Mouse (Mus musculus): Measurements from ENCODE around the gene Pmpcb. TPM values are rescaled to one million over a fixed set of nuclear protein-coding genes. Genes with fewer than 3 reads are reported as not detected.

Pmpcb gene
- polyA plus RNA-seq, 1 experiment from 2014 or later = 84.4 TPM

DNA sequence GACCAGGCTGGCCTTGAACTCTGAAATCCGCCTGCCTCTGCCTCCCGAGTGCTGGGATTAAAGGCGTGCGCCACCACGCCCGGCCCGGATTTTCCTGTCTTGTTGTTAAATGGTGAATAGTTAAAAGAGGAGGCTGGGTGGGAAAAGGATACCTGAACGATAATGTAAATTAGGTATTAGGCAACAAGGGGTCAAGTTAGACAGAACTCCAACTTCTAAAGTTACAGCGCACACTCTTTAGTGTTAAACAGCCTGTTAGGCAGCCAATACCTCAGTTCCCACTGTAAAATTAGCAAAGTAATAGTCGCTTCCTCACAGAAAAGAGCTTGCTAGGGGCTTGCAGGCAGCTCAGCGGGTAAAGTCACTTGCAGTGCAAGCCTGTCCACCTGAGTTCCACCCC lies 895 bp upstream of the Pmpcb start:
- Histone ChIP-seq H3K4me3 (no peak overlapping the region), H3K4me1 (peaks cover 11% of the 10 kb centered on the region), H3K9me3 (replicated peaks) (no peaks in the 10 kb centered on the region), H3K27me3 (ENCODE audit: low read depth, poor library complexity, severe bottlenecking) (no peaks in the 10 kb centered on the region), H3K27ac (no peak overlapping the region), H3K36me3 (peaks cover 25% of the 10 kb centered on the region)
- 85% methylated on average over 11 of the region's 11 CpGs for WGBS
- no peak for DNase-seq (ENCODE audit: low spot score)

DNA sequence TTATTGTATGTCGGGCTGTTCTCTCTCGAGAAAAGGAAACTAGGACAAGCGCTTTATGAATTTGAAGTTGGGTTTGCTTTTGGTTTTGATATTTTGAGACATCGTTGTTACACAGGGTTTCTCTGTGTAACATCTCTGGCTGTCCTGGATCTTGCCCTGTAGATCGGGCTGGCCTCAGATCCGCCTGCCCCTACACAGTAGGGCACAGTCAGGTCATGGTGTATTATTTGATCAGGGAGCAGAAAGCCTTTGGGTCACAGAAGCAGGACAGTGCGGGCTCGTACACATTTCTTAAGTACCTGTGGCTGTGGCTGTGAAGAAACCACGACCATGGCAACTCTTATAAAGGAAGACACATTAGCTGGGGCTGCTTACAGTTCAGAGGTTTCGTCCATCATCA lies 679 bp downstream of the Pmpcb start:
- no peaks in the 10 kb centered on the region for H3K9me3 ChIP-seq (replicated peaks)
- no peaks in the 10 kb centered on the region for H3K27me3 ChIP-seq (ENCODE audit: low read depth, poor library complexity, severe bottlenecking)
- H3K4me1 ChIP-seq = peaks cover 11% of the 10 kb centered on the region
- DNase-seq (ENCODE audit: low spot score) = no peak
- peak overlapping the region; percentile 73 for H3K4me3 ChIP-seq
- WGBS = 32% methylated on average over 10 of the region's 10 CpGs
- peaks cover 41% of the 10 kb centered on the region for H3K36me3 ChIP-seq
- H3K27ac ChIP-seq = peak overlapping the region; percentile 90

DNA sequence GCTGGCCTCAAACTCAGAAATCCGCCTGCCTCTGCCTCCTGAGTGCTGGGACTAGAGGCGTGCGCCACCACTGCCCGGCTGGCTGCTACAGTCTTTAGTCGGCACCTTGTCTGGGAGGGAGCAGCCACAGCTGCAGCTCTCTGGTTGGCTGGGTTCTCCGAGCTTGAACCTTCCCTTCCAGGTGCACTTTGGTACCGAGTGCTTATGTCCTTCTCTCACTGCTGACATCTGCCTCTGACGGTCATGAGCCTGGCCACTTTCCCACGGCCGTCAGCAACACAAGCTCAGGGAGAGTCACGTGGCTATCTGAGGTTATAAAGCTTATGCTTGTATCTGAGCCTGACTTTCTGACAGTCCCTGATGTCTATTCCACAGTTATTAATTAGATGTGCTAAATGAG lies 2.2 kb downstream of the Pmpcb start:
- no peak for DNase-seq (ENCODE audit: low spot score)
- Histone ChIP-seq H3K4me1 (peaks cover 8% of the 10 kb centered on the region), H3K9me3 (replicated peaks) (no peaks in the 10 kb centered on the region), H3K27me3 (ENCODE audit: low read depth, poor library complexity, severe bottlenecking) (no peaks in the 10 kb centered on the region), H3K36me3 (peaks cover 56% of the 10 kb centered on the region), H3K4me3 (no peak overlapping the region), H3K27ac (no peak overlapping the region)
- 96% methylated on average over 11 of the region's 11 CpGs for WGBS

DNA sequence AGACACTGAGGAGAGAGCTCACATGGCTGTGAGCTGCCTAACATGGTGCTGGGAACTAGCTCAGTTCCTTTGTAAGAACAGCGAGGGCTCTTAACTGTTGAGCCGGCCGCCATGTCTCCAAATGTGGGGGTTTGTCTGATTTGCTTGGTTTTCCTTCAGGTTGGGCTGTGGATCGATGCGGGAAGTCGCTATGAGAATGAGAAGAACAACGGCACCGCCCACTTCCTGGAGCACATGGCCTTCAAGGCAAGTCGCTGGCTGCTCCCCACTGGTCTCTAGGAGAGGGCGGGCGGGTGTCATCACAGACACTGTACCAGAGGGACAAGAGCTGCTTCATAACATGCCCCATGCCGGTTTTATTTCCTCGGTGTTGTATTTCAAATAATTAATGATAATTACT lies 2.9 kb downstream of the Pmpcb start:
- Histone ChIP-seq H3K27ac (no peak overlapping the region), H3K4me1 (peaks cover 8% of the 10 kb centered on the region), H3K4me3 (no peak overlapping the region), H3K27me3 (ENCODE audit: low read depth, poor library complexity, severe bottlenecking) (no peaks in the 10 kb centered on the region), H3K9me3 (replicated peaks) (no peaks in the 10 kb centered on the region), H3K36me3 (peaks cover 63% of the 10 kb centered on the region)
- WGBS = 89% methylated on average over 13 of the region's 13 CpGs
- DNase-seq (ENCODE audit: low spot score) = no peak

DNA sequence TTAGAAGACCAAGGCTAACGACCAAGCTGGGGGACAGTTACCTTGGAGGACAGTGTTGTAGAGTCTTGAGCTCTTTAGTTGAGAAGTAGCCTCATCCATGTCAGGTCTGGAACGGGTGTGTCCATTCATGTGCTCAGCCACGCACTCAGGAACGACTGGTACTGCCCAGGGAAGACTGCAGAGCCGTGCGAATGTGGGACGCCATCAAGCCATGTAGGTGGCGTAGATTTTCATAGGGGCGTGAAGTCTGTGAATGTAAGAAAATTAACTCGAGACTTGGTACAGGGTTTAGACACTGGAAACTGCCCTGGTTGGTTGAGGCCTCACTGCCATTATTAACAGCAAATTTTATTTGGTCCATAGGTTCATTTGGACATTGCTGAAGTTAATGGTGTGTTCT lies 6.7 kb downstream of the Pmpcb start:
- no peak for DNase-seq (ENCODE audit: low spot score)
- H3K9me3 ChIP-seq (replicated peaks) = no peaks in the 10 kb centered on the region
- H3K36me3 ChIP-seq = peaks cover 98% of the 10 kb centered on the region
- WGBS = 97% methylated on average over 10 of the region's 10 CpGs
- H3K4me1 ChIP-seq = no peaks in the 10 kb centered on the region
- no peak overlapping the region for H3K27ac ChIP-seq
- no peak overlapping the region for H3K4me3 ChIP-seq
- H3K27me3 ChIP-seq (ENCODE audit: low read depth, poor library complexity, severe bottlenecking) = no peaks in the 10 kb centered on the region

DNA sequence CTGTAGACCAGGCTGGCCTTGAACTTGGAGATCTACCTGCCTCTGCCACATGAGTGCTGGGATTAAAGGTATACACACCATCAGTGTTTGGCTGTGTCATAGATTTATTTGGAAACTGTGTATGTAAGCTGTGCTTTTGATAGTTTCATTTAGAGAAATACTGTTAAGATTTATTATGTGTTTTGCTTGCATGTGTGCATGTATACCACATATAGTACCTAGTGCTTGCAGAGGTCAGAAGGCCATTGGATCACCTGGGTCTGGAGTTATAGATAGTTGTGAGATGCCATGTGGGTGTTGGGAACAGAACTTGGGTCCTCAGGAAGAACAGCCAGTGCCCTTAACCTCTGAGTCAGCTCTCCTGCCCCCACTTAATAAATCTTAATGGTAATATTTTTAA lies 7.7 kb downstream of the Pmpcb start:
- no peak for DNase-seq (ENCODE audit: low spot score)
- Histone ChIP-seq H3K4me3 (no peak overlapping the region), H3K27me3 (ENCODE audit: low read depth, poor library complexity, severe bottlenecking) (no peaks in the 10 kb centered on the region), H3K9me3 (replicated peaks) (no peaks in the 10 kb centered on the region), H3K27ac (no peak overlapping the region), H3K36me3 (peaks cover 98% of the 10 kb centered on the region), H3K4me1 (no peaks in the 10 kb centered on the region)

DNA sequence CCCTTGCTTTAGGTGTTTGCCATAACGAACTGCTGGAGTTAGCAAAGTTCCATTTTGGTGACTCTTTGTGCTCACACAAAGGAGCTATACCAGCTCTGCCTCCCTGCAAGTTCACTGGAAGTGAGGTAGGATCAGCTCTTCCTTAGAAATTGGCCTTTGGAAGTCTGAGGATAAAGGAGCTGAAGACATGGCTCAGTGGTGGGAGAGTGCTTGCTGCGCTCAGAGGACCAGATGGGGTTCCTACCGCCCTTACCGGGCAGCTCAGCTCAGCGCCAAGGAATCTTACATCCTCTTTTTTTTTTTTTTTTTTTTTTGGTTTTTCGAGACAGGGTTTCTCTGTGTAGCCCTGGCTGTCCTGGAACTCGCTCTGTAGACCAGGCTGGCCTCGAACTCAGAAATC lies 9.0 kb downstream of the Pmpcb start:
- Histone ChIP-seq H3K27ac (no peak overlapping the region), H3K36me3 (peaks cover 100% of the 10 kb centered on the region), H3K4me1 (no peaks in the 10 kb centered on the region), H3K9me3 (replicated peaks) (no peaks in the 10 kb centered on the region), H3K27me3 (ENCODE audit: low read depth, poor library complexity, severe bottlenecking) (no peaks in the 10 kb centered on the region), H3K4me3 (no peak overlapping the region)
- no peak for DNase-seq (ENCODE audit: low spot score)
- 97% methylated on average over 7 of the region's 8 CpGs for WGBS

DNA sequence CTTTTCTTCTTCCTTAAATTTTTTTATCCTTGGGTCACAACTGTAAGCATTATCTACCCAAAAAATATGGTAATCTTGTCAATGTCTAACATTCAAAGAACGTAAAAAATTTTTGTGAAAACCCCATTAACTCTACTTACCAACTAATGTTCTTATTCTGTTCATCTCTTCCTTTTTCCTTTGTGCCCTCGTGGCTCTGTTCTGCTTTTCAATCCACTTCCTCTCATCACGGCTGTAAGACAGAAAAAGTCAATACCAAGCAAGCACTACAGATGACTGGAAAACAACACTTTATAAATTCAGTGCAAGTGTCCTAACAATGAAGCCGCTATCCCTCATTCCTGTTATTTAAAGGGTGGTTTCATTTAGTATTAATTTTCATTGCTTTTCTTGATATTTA lies 31.6 kb downstream of the Pmpcb start:
- H3K9me3 ChIP-seq (replicated peaks) = no peaks in the 10 kb centered on the region
- H3K4me1 ChIP-seq = no peaks in the 10 kb centered on the region
- no peaks in the 10 kb centered on the region for H3K27me3 ChIP-seq (ENCODE audit: low read depth, poor library complexity, severe bottlenecking)
- no peak for DNase-seq (ENCODE audit: low spot score)
- no peak overlapping the region for H3K27ac ChIP-seq
- 95% methylated on average over 4 of the region's 4 CpGs for WGBS
- H3K36me3 ChIP-seq = peaks cover 82% of the 10 kb centered on the region
- no peak overlapping the region for H3K4me3 ChIP-seq

DNA sequence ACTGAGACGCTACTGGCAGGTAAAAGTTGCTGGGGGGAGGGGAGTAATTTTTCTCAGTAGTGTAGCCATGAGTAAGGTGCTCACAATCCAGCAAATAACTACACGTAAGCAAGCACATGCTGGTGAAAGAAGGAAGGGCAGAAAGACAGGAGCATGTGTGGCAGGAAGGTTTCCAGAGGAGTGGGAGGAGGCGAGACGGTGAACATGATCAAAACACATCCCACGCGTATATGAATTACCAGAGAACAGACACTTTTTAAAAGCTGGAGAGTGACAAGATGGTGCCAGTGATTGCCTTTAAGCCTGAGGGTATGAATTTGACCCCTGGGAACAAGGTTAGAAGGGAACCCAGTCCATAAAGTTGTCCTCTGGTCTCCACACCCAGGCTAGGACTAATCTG lies 32.9 kb downstream of the Pmpcb start:
- 93% methylated on average over 6 of the region's 6 CpGs for WGBS
- no peaks in the 10 kb centered on the region for H3K4me1 ChIP-seq
- no peak overlapping the region for H3K27ac ChIP-seq
- no peaks in the 10 kb centered on the region for H3K27me3 ChIP-seq (ENCODE audit: low read depth, poor library complexity, severe bottlenecking)
- no peaks in the 10 kb centered on the region for H3K9me3 ChIP-seq (replicated peaks)
- H3K36me3 ChIP-seq = peaks cover 82% of the 10 kb centered on the region
- H3K4me3 ChIP-seq = no peak overlapping the region
- DNase-seq (ENCODE audit: low spot score) = peak; percentile 18

DNA sequence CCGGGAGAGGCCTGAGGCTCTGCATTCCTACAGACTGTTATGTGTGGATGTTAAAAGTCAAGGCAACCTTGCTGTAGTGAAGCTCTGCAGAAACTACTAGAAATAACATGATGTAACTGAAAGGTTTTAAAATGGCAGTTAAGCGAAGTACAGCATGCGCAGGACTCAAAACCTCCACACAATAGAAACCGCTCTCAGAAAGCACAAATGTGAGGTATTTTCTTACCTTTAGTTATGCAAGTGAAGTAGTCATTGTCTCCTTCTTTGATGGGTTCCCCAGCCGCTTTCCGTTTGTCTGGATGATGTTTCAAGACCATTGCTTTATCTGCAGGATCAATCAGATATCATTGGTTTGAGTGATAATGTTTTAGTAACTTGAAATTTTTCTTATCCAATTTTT lies 39.5 kb downstream of the Pmpcb start:
- Histone ChIP-seq H3K27me3 (ENCODE audit: low read depth, poor library complexity, severe bottlenecking) (no peaks in the 10 kb centered on the region), H3K9me3 (replicated peaks) (no peaks in the 10 kb centered on the region), H3K4me3 (no peak overlapping the region), H3K36me3 (peaks cover 85% of the 10 kb centered on the region), H3K27ac (no peak overlapping the region), H3K4me1 (no peaks in the 10 kb centered on the region)
- no peak for DNase-seq (ENCODE audit: low spot score)
- 92% methylated on average over 6 of the region's 6 CpGs for WGBS

DNA sequence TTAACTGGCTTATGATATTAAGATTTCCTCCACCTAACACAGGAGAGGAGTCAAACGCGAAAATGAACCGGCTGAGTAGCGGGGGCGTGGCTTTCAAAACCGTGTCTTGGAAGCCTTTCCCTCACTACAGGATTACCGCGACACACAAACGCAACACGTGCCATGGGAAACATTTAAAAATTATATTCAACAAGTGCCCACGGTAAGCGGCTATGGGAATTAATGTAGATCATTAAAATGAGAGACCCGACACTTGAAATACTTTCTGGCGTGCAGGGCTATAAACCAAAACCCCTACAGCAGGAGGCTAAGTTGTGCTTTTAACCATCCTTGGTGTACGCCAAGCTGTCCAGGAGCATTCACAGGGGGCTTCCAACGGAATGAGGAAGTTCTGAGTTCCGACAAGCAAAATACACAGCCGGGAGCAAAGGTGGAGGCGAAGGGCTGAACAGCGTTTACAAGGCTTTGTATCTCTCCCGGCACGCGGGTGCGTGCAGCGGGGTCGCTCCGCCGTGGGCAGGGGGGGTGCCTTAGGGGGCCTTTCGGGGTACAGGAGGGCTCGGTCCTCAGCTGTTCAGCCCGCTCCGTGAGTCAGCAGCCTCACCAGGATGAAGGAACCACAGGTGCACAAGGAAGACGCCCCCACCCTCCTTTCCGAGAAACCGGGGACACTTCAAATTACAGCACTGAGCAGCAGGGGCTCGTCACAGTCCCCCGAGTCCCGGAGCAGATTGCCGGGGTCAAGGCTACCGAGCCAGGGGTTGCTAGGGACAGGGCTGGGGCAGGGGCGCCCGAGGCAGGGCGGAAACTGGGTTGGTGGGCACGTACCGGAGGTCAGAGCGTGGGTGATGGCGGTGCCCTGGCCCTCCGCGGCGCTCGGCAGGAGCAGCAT lies 47.5 kb downstream of the Pmpcb start:
- Histone ChIP-seq H3K36me3 (peaks cover 49% of the 10 kb centered on the region), H3K9me3 (replicated peaks) (no peaks in the 10 kb centered on the region), H3K4me3 (peak overlapping the region; percentile 90), H3K27ac (peak overlapping the region; percentile 89), H3K4me1 (peaks cover 25% of the 10 kb centered on the region), H3K27me3 (ENCODE audit: low read depth, poor library complexity, severe bottlenecking) (no peaks in the 10 kb centered on the region)
- under 1% methylated on average over 51 of the region's 51 CpGs for WGBS
- DNase-seq (ENCODE audit: low spot score) = peak; percentile 50

DNA sequence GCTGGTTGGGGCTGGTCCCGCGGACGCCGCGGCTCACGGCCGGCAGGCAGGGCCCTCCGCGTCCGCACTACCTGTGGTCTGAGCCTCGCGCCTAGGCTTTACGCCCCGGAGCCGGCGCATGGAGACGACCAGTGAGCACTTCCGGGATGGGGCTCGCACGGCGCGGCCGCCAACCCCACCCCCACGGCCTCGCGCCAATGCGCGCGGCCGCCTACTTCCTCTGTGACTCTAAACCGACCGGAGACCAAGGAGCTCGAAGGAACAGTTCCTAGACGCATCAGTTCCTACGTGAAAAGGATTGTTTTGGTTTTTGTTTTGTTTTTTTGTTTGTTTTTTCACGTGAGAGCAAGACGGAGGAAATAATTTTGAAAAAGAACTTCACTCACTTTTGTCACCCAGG lies 48.1 kb downstream of the Pmpcb start, which contains the start of the genes Dnajc2 and Psmc2:
Gene Dnajc2 (minus strand): TSS at position 199 of the 400 bp plus-strand sequence.
Gene Psmc2 (plus strand): TSS at position 231 of the 400 bp plus-strand sequence.
- H3K4me1 ChIP-seq = peaks cover 25% of the 10 kb centered on the region
- H3K27me3 ChIP-seq (ENCODE audit: low read depth, poor library complexity, severe bottlenecking) = no peaks in the 10 kb centered on the region
- no peaks in the 10 kb centered on the region for H3K9me3 ChIP-seq (replicated peaks)
- under 1% methylated on average over 37 of the region's 37 CpGs for WGBS
- peak within 1 kb of the TSS; percentile 92 for H3K27ac ChIP-seq
- peaks cover 46% of the 10 kb centered on the region for H3K36me3 ChIP-seq
- DNase-seq (ENCODE audit: low spot score) = peak; percentile 92
- peak within 1 kb of the TSS; percentile 90 for H3K4me3 ChIP-seq

DNA sequence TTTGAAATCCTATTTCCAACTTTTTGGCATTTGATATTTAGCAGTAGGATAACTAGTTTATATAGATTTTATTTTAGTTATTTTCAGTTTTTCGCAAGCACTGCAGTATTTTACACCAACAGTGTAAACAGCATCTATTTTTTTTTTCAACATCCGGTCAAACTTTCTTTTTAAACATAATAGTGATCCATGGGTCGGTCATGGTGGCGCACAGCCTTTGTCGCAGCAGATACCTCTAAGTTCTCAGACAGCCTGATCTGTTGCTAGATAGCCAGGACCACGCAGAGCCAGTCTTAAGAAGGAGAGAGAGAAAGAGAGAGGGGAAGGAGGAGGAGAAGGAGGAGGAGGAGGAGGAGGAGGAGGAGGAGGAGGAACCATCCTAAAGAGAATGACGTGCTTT lies 48.8 kb downstream of the Pmpcb start:
- Histone ChIP-seq H3K36me3 (peaks cover 40% of the 10 kb centered on the region), H3K4me3 (peak overlapping the region; percentile 89), H3K9me3 (replicated peaks) (no peaks in the 10 kb centered on the region), H3K27me3 (ENCODE audit: low read depth, poor library complexity, severe bottlenecking) (no peaks in the 10 kb centered on the region), H3K4me1 (peaks cover 25% of the 10 kb centered on the region), H3K27ac (peak overlapping the region; percentile 92)
- DNase-seq (ENCODE audit: low spot score) = no peak
- WGBS = 83% methylated on average over 7 of the region's 7 CpGs
